Mouse (Mus musculus) inflammation-experienced regulatory T-cells (primary cell): Measurements from ENCODE around the gene Mrps25. TPM values are rescaled to one million over a fixed set of nuclear protein-coding genes. Genes with fewer than 3 reads are reported as not detected.

Source experiments
- polyA plus RNA-seq, 2 experiments: library from polyadenylated mRNA; unstranded; fragments of 100-300 nt; shearing (Covaris generic); gene quantifications; one replicate each; pipeline ENCODE4 v1.2.1; 2017

Mrps25 gene
- 10 to 100 TPM; 45.9 to 49.6 TPM for polyA plus RNA-seq

DNA sequence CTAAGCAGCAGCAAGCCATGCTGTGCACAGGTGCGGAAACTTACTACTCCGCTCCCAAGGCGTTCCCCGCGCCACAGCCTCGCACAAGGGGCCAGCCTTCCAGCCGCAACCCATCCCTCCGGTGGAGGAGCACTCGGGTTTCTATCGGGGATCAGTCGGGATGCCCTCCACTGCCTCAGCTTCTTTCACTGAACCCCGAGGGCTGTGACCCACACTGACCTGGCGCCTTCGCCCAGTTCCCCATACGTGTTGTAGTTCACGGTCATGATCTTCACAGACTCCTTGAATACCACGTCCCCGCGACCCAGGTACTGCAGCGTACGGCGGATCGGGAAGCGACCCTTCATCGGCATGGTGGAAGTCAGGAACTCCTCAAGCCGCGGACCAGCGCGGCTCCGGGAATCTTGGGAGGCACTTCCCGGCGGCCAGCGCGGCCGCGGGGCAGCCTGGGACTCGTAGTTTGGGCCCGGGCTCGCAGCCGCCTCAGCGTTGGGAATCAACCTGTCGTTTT lies at the start of gene Mrps25:
Gene Mrps25, minus strand, starts transcription at position 413 of the 511 bp plus-strand sequence.

DNA sequence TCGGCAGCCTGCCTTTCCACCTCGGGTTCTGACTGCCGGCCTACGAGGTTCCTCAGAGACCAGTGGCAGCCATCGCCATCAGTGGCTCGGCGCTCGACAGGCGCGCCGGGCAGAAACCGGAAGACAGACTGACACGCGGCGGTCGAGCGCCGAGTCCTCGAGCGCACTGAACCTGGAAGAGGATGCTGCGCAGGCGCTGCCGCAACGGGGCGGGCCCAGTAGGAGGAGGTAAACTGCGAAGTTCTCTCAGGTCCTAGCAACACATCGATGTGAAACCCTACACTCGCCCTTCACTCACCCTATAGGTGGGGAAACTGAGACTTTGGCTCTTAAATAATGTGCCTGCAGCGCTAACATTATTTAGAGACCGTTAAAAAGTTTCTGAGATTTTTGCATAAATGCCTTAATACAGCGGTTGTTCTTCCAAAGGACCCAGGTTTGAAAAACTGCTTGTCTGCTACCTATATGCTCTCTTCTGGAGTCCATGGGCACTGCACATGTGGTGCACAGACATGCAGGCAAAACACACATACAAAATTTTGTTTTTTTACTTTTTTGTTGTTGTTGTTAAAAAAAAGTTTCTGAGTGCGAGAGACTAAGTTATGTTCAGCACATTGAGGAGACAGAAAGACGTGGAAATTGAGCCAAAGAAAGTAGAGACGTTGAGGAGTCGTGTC lies 31.1 kb upstream of the Mrps25 start, which contains the start of gene Rbsn:
Gene Rbsn, minus strand, starts transcription at position 153 of the 677 bp plus-strand sequence.

Other genes starting within 250 kb of the Mrps25 start
- 1 to 10 TPM in 1 of 2 experiments, under 1 TPM in 1; 0.29 to 4.3 TPM for gene Fgd5, start 205.2 kb downstream of the Mrps25 start, polyA plus RNA-seq
- 10 to 100 TPM; 59.7 to 64.9 TPM for gene Nr2c2, start 92.6 kb downstream of the Mrps25 start, polyA plus RNA-seq
- 10 to 100 TPM; 19.4 to 21.4 TPM for gene Rbsn, start 30.9 kb upstream of the Mrps25 start, polyA plus RNA-seq
- under 1 TPM in 1 of 2 experiments, not detected in 1; 0.34 TPM for gene Trh, start 60.6 kb upstream of the Mrps25 start, polyA plus RNA-seq